Mouse (Mus musculus) cerebellum, adult 2 months (tissue): ENCODE results near the gene Foxred2. TPM values are rescaled to one million over a fixed set of nuclear protein-coding genes. Genes with fewer than 3 reads are reported as not detected.

Source experiments
- DNase-seq, 2 experiments: peaks; one replicate each; pipeline ENCODE4 v3.0.0; 2021
- H3K27ac ChIP-seq: fragments of 200-500 bp; 2 replicates; pipeline ENCODE4 v1.5.1; 2012; ENCODE audit warnings: low read length, control low read depth, inconsistent platforms; ENCODE audit not compliant: insufficient read depth
- H3K27me3 ChIP-seq: fragments of 200-500 bp; 2 replicates; pipeline ENCODE4 v1.6.1; 2012; ENCODE audit warnings: inconsistent platforms, mild to moderate bottlenecking, low read length, moderate library complexity; ENCODE audit not compliant: control insufficient read depth, insufficient read depth
- H3K4me1 ChIP-seq: fragments of 200-500 bp; 2 replicates; pipeline ENCODE4 v1.6.1; 2011; ENCODE audit warnings: low read length; ENCODE audit not compliant: control insufficient read depth, insufficient read depth
- H3K4me3 ChIP-seq: fragments of 200-500 bp; replicated peaks from 2 replicates; pipeline ENCODE3; 2011; ENCODE audit warnings: mild to moderate bottlenecking, low read depth, low read length, control low read depth; ENCODE audit not compliant: insufficient read depth
- CTCF ChIP-seq: fragments of 200-500 bp; IDR thresholded peaks from 2 replicates; pipeline ENCODE4 v1.5.1; 2011; ENCODE audit warnings: low read depth, mild to moderate bottlenecking, control low read depth, low read length, moderate library complexity, borderline replicate concordance; ENCODE audit not compliant: insufficient read depth
- POLR2A ChIP-seq: fragments of 200-500 bp; IDR thresholded peaks from 2 replicates; pipeline ENCODE4 v1.6.1; 2011; ENCODE audit warnings: low read length, control low read depth, borderline replicate concordance; ENCODE audit not compliant: insufficient read depth
- WGBS: fragments of 180-500 bp; shearing (Covaris S2); methylation state at CpG from one replicate; pipeline ENCODE4 v1.1.7; 2018; 5-methylcytosine and 5-hydroxymethylcytosine counted together
- polyA plus RNA-seq: library from polyadenylated mRNA; depleted of rRNA; stranded (reverse); fragments of >200 nt; gene quantifications from 2 replicates; pipeline ENCODE4 v1.2.3, GENCODE M21; 2012

The Foxred2 gene
- polyA plus RNA-seq, 1 experiment = 30.0 TPM

- peaks cover 11% of the 10 kb centered on the region for H3K4me1 ChIP-seq
- DNase-seq = no peak
- TF ChIP-seq CTCF (no peak), POLR2A (no peak)
- H3K27me3 ChIP-seq = no peaks in the 10 kb centered on the region
- 73% methylated on average over 4 of the region's 4 CpGs for WGBS
- H3K27ac ChIP-seq = no peak overlapping the region
- H3K4me3 ChIP-seq = no peak overlapping the region
These were observed 10.8 kb downstream of the Foxred2 start for GRCm38 (mm10) chr15:77945711-77946110.

GRCm38 (mm10) chr15:77941563-77941962 lies 15.0 kb downstream of the Foxred2 start:
- Histone ChIP-seq H3K27ac (no peak overlapping the region), H3K27me3 (no peaks in the 10 kb centered on the region), H3K4me3 (no peak overlapping the region), H3K4me1 (peaks cover 4% of the 10 kb centered on the region; the same call in 1 of the 2 replicates)
- no peak for DNase-seq
- 28% methylated on average over 3 of the region's 3 CpGs for WGBS
- TF ChIP-seq CTCF = no peak
- no peak for TF ChIP-seq POLR2A

GRCm38 (mm10) chr15:77938516-77938915 lies 18.0 kb downstream of the Foxred2 start:
- no peak overlapping the region for H3K27ac ChIP-seq
- H3K4me1 ChIP-seq = peaks cover 14% of the 10 kb centered on the region
- WGBS = 78% methylated on average over 5 of the region's 5 CpGs
- no peak overlapping the region for H3K4me3 ChIP-seq
- no peak for TF ChIP-seq POLR2A
- TF ChIP-seq CTCF = no peak
- no peaks in the 10 kb centered on the region for H3K27me3 ChIP-seq
- DNase-seq = no peak

- peaks cover 18% of the 10 kb centered on the region for H3K4me1 ChIP-seq
- 7% methylated on average over 14 of the region's 14 CpGs for WGBS
- no peaks in the 10 kb centered on the region for H3K27me3 ChIP-seq
- H3K4me3 ChIP-seq = peak overlapping the region; percentile 34
- peak; percentile 60 to 69 for DNase-seq
- peak overlapping the region; percentile 44; the same call in 1 of the 2 replicates for H3K27ac ChIP-seq
- TF ChIP-seq CTCF (no peak), POLR2A (peak; percentile 50; the same call in 1 of the 2 replicates)
These were observed 20.7 kb downstream of the Foxred2 start for GRCm38 (mm10) chr15:77935673-77936375.

GRCm38 (mm10) chr15:77934968-77935367 lies 21.6 kb downstream of the Foxred2 start:
- H3K27ac ChIP-seq = no peak overlapping the region
- peaks cover 18% of the 10 kb centered on the region for H3K4me1 ChIP-seq
- WGBS = 39% methylated on average over 5 of the region's 5 CpGs
- peak in 1 of 2 experiments; percentile 48 for DNase-seq
- no peaks in the 10 kb centered on the region for H3K27me3 ChIP-seq
- H3K4me3 ChIP-seq = no peak overlapping the region
- TF ChIP-seq CTCF = no peak
- TF ChIP-seq POLR2A = no peak

- Histone ChIP-seq H3K4me1 (peaks cover 18% of the 10 kb centered on the region), H3K27me3 (no peaks in the 10 kb centered on the region), H3K27ac (peak overlapping the region; percentile 24), H3K4me3 (no peak overlapping the region)
- no peak for TF ChIP-seq POLR2A
- TF ChIP-seq CTCF = 0 out of 2 replicates have a peak, but pooled peaks have one; percentile 5
- peak in 1 of 2 experiments; percentile 55 for DNase-seq
- WGBS = 35% methylated on average over 11 of the region's 11 CpGs
These were observed 22.2 kb downstream of the Foxred2 start for GRCm38 (mm10) chr15:77934326-77934725.

GRCm38 (mm10) chr15:77933770-77934169 lies 22.8 kb downstream of the Foxred2 start:
- H3K4me1 ChIP-seq = peaks cover 18% of the 10 kb centered on the region
- peak overlapping the region; percentile 9 for H3K4me3 ChIP-seq
- WGBS = under 1% methylated on average over 14 of the region's 14 CpGs
- peak; percentile 99 to 100 for DNase-seq
- H3K27ac ChIP-seq = peak overlapping the region; percentile 33
- no peaks in the 10 kb centered on the region for H3K27me3 ChIP-seq
- peak; percentile 97 for TF ChIP-seq CTCF
- peak; percentile 64; the same call in 1 of the 2 replicates for TF ChIP-seq POLR2A

- peaks cover 18% of the 10 kb centered on the region for H3K4me1 ChIP-seq
- peak overlapping the region; percentile 33; the same call in 1 of the 2 replicates for H3K27ac ChIP-seq
- WGBS = 24% methylated on average over 3 of the region's 3 CpGs
- DNase-seq = peak in 1 of 2 experiments; percentile 51
- no peak overlapping the region for H3K4me3 ChIP-seq
- H3K27me3 ChIP-seq = no peaks in the 10 kb centered on the region
- no peak for TF ChIP-seq CTCF
- no peak for TF ChIP-seq POLR2A
These were observed 23.3 kb downstream of the Foxred2 start for GRCm38 (mm10) chr15:77933222-77933621.

GRCm38 (mm10) chr15:77931689-77932016 lies 24.9 kb downstream of the Foxred2 start:
- DNase-seq = no peak
- H3K27me3 ChIP-seq = no peaks in the 10 kb centered on the region
- peaks cover 18% of the 10 kb centered on the region for H3K4me1 ChIP-seq
- H3K27ac ChIP-seq = no peak overlapping the region
- H3K4me3 ChIP-seq = no peak overlapping the region
- 14% methylated on average over 6 of the region's 6 CpGs for WGBS
- TF ChIP-seq CTCF (no peak), POLR2A (no peak)
